Mouse (Mus musculus) intestine, postnatal 0 days (tissue): ENCODE results near the gene Myct1. TPM values are rescaled to one million over a fixed set of nuclear protein-coding genes. Genes with fewer than 3 reads are reported as not detected.
A peak's percentile ranks its signal among the peaks of the same experiment; 100 is the strongest.

Experiments used
- ATAC-seq: fragments of 200-750 bp; cut with Nextera tagmentation; 2 replicates; pipeline ENCODE4 v1.8.0; 2017; ENCODE audit warnings: mild to moderate bottlenecking, moderate TSS enrichment, moderate library complexity
- H3K27ac ChIP-seq: fragments of 300-500 bp; sonication (generic); 2 replicates; pipeline ENCODE4 v1.5.1; 2014; ENCODE audit warnings: mild to moderate bottlenecking, low read depth, low read length, moderate library complexity
- H3K27me3 ChIP-seq: fragments of 300-500 bp; sonication (generic); replicated peaks from 2 replicates; pipeline ENCODE4 v1.6.1; 2014; ENCODE audit warnings: low read length, mixed read lengths; ENCODE audit not compliant: control insufficient read depth, insufficient read depth
- H3K36me3 ChIP-seq: fragments of 300-500 bp; sonication (generic); 2 replicates; pipeline ENCODE4 v1.6.1; 2014; ENCODE audit warnings: mild to moderate bottlenecking, moderate library complexity; ENCODE audit not compliant: control insufficient read depth, insufficient read depth
- H3K4me1 ChIP-seq: fragments of 300-500 bp; sonication (generic); replicated peaks from 2 replicates; pipeline ENCODE4 v1.6.1; 2014; ENCODE audit warnings: antibody characterized with exemption, low read length, mixed read lengths; ENCODE audit not compliant: control insufficient read depth, insufficient read depth
- H3K4me2 ChIP-seq: fragments of 300-500 bp; sonication (generic); replicated peaks from 2 replicates; pipeline ENCODE4 v1.6.1; 2014; ENCODE audit warnings: low read depth, mild to moderate bottlenecking, moderate library complexity
- H3K4me3 ChIP-seq: fragments of 300-500 bp; sonication (generic); 2 replicates; pipeline ENCODE4 v1.5.1; 2014; ENCODE audit warnings: low read depth, low read length
- H3K9ac ChIP-seq: fragments of 300-500 bp; sonication (generic); 2 replicates; pipeline ENCODE4 v1.6.1; 2014; ENCODE audit warnings: mild to moderate bottlenecking, low read depth, low read length
- H3K9me3 ChIP-seq: fragments of 300-500 bp; sonication (generic); 2 replicates; pipeline ENCODE4 v1.6.1; 2016; ENCODE audit warnings: mixed run types; ENCODE audit not compliant: control insufficient read depth
- CTCF ChIP-seq: sonication (generic); IDR thresholded peaks from 2 replicates; pipeline ENCODE4 v1.5.1; 2016; ENCODE audit warnings: low read depth, mild to moderate bottlenecking, control low read depth, antibody characterized with exemption, moderate library complexity
- WGBS: fragments of 180-500 bp; shearing (Covaris S2); extraction: QIAGEN DNeasy Blood & Tissue Kit; methylation state at CpG from one replicate; pipeline ENCODE4 v1.1.7; 2014; 5-methylcytosine and 5-hydroxymethylcytosine counted together
- polyA plus RNA-seq: library from polyadenylated mRNA; unstranded; fragments of >200 nt; fragmentation: Nextera tagmentation; extraction: Ambion mirVana; gene quantifications from 2 replicates; pipeline ENCODE4 v1.2.1, GENCODE M21; 2015

Gene Myct1
- polyA plus RNA-seq, 1 experiment from 2014 or later, result 3.7 TPM

- Histone ChIP-seq H3K9me3 (no peaks in the 10 kb centered on the region), H3K4me1 (no peaks in the 10 kb centered on the region), H3K9ac (no peak overlapping the region), H3K27ac (no peak overlapping the region), H3K27me3 (no peaks in the 10 kb centered on the region), H3K4me2 (no peak overlapping the region), H3K36me3 (no peaks in the 10 kb centered on the region), H3K4me3 (no peak overlapping the region)
- WGBS, result 66% methylated on average over 5 of the region's 5 CpGs
- no peak for TF ChIP-seq CTCF
- no peak for ATAC-seq
These were observed 22.2 kb upstream of the Myct1 start for GRCm38 (mm10) chr10:5571332-5571731.

- ATAC-seq, result no peak
- H3K27ac ChIP-seq, result no peak overlapping the region
- no peaks in the 10 kb centered on the region for H3K4me1 ChIP-seq
- peak; percentile 19; the same call in 1 of the 2 replicates for TF ChIP-seq CTCF
- no peak overlapping the region for H3K9ac ChIP-seq
- no peak overlapping the region for H3K4me2 ChIP-seq
- H3K27me3 ChIP-seq, result no peaks in the 10 kb centered on the region
- no peaks in the 10 kb centered on the region for H3K9me3 ChIP-seq
- no peak overlapping the region for H3K4me3 ChIP-seq
- no peaks in the 10 kb centered on the region for H3K36me3 ChIP-seq
- WGBS, result 57% methylated on average over 2 of the region's 2 CpGs
These were observed 20.2 kb upstream of the Myct1 start for GRCm38 (mm10) chr10:5573328-5573727.

- no peak for TF ChIP-seq CTCF
- WGBS, result 84% methylated on average over 2 of the region's 2 CpGs
- H3K27ac ChIP-seq, result no peak overlapping the region
These were observed 2.5 kb upstream of the Myct1 start for GRCm38 (mm10) chr10:5591061-5591460.

GRCm38 (mm10) chr10:5591996-5592395 is 1.6 kb upstream of the Myct1 start:
- Histone ChIP-seq H3K4me3 (no peak overlapping the region), H3K4me2 (no peak overlapping the region), H3K4me1 (no peaks in the 10 kb centered on the region), H3K9ac (no peak overlapping the region), H3K36me3 (no peaks in the 10 kb centered on the region), H3K9me3 (no peaks in the 10 kb centered on the region), H3K27me3 (no peaks in the 10 kb centered on the region), H3K27ac (no peak overlapping the region)
- no peak for ATAC-seq
- TF ChIP-seq CTCF, result no peak
- WGBS, result 79% methylated on average over 4 of the region's 4 CpGs

More at GRCm38 (mm10) chr10:5591061-5591460, 2.5 kb upstream of the Myct1 start:
- no peaks in the 10 kb centered on the region for H3K27me3 ChIP-seq
- H3K4me1 ChIP-seq, result no peaks in the 10 kb centered on the region
- ATAC-seq, result no peak
- no peak overlapping the region for H3K4me2 ChIP-seq
- H3K9me3 ChIP-seq, result no peaks in the 10 kb centered on the region
- H3K36me3 ChIP-seq, result no peaks in the 10 kb centered on the region
- no peak overlapping the region for H3K9ac ChIP-seq
- no peak overlapping the region for H3K4me3 ChIP-seq

- no peaks in the 10 kb centered on the region for H3K27me3 ChIP-seq
- H3K4me2 ChIP-seq, result no peak overlapping the region
- WGBS, result 62% methylated on average over 5 of the region's 5 CpGs
- no peak for TF ChIP-seq CTCF
- H3K27ac ChIP-seq, result no peak overlapping the region
- H3K36me3 ChIP-seq, result no peaks in the 10 kb centered on the region
- no peak overlapping the region for H3K4me3 ChIP-seq
- no peak overlapping the region for H3K9ac ChIP-seq
- ATAC-seq, result no peak
- no peaks in the 10 kb centered on the region for H3K4me1 ChIP-seq
- no peaks in the 10 kb centered on the region for H3K9me3 ChIP-seq
These were observed 882 bp downstream of the Myct1 start for GRCm38 (mm10) chr10:5594457-5594856.

GRCm38 (mm10) chr10:5596559-5596958 is 3.0 kb downstream of the Myct1 start:
- no peak overlapping the region for H3K4me3 ChIP-seq
- H3K27ac ChIP-seq, result no peak overlapping the region
- H3K27me3 ChIP-seq, result no peaks in the 10 kb centered on the region
- no peak for ATAC-seq
- TF ChIP-seq CTCF, result no peak
- WGBS, result 38% methylated on average over 6 of the region's 6 CpGs
- H3K36me3 ChIP-seq, result no peaks in the 10 kb centered on the region
- no peak overlapping the region for H3K4me2 ChIP-seq
- H3K9me3 ChIP-seq, result no peaks in the 10 kb centered on the region
- no peak overlapping the region for H3K9ac ChIP-seq
- no peaks in the 10 kb centered on the region for H3K4me1 ChIP-seq

GRCm38 (mm10) chr10:5600123-5600522 is 6.5 kb downstream of the Myct1 start:
- peak; percentile 86 for TF ChIP-seq CTCF
- H3K4me2 ChIP-seq, result no peak overlapping the region
- no peaks in the 10 kb centered on the region for H3K36me3 ChIP-seq
- H3K27ac ChIP-seq, result no peak overlapping the region
- ATAC-seq, result peak; percentile 25; the same call in 1 of the 2 replicates
- H3K4me1 ChIP-seq, result no peaks in the 10 kb centered on the region
- no peaks in the 10 kb centered on the region for H3K27me3 ChIP-seq
- WGBS, result 13% methylated on average over 7 of the region's 7 CpGs
- H3K4me3 ChIP-seq, result no peak overlapping the region
- H3K9me3 ChIP-seq, result no peaks in the 10 kb centered on the region
- no peak overlapping the region for H3K9ac ChIP-seq
